Mouse (Mus musculus) heart, adult 2 months (tissue): ENCODE data around the gene Ehd1. TPM values are rescaled to one million over a fixed set of nuclear protein-coding genes. Genes with fewer than 3 reads are reported as not detected.

ENCODE experiments used
- DNase-seq, 2 experiments: peaks; one replicate each; pipeline ENCODE4 v3.0.0; 2021
- H3K27ac ChIP-seq: fragments of 200-600 bp; 2 replicates; pipeline ENCODE4 v1.8.1; 2022
- H3K27me3 ChIP-seq: fragments of 200-500 bp; 2 replicates; pipeline ENCODE4 v1.6.1; 2012; ENCODE audit warnings: mild to moderate bottlenecking, low read length, inconsistent platforms, mixed read lengths; ENCODE audit not compliant: control insufficient read depth, insufficient read depth
- H3K36me3 ChIP-seq: fragments of 200-500 bp; 2 replicates; pipeline ENCODE4 v1.6.1; 2012; ENCODE audit warnings: low read length, inconsistent platforms; ENCODE audit not compliant: control insufficient read depth, insufficient read depth
- H3K4me1 ChIP-seq: fragments of 200-500 bp; 2 replicates; pipeline ENCODE4 v1.6.1; 2011; ENCODE audit warnings: low read length; ENCODE audit not compliant: control insufficient read depth, insufficient read depth
- H3K4me3 ChIP-seq: fragments of 200-600 bp; 2 replicates; pipeline ENCODE4 v1.8.1; 2022
- H3K79me2 ChIP-seq: fragments of 200-500 bp; replicated peaks from 2 replicates; pipeline ENCODE4 v1.6.1; 2012; ENCODE audit warnings: mild to moderate bottlenecking, inconsistent platforms, low read length, moderate library complexity, mixed read lengths; ENCODE audit not compliant: control insufficient read depth, insufficient read depth
- H3K9ac ChIP-seq: fragments of 200-500 bp; 2 replicates; pipeline ENCODE4 v1.6.1; 2012; ENCODE audit warnings: low read depth, mild to moderate bottlenecking, control low read depth, inconsistent platforms, low read length, mixed read lengths
- CTCF ChIP-seq: fragments of 200-600 bp; IDR thresholded peaks from 2 replicates; pipeline ENCODE4 v1.8.1; 2022; ENCODE audit warnings: antibody characterized with exemption, mild to moderate bottlenecking, moderate library complexity
- EP300 ChIP-seq: fragments of 200-500 bp; IDR thresholded peaks from 2 replicates; pipeline ENCODE4 v1.6.1; 2011; ENCODE audit warnings: low read depth, low read length, control low read depth; ENCODE audit not compliant: insufficient read depth
- POLR2A ChIP-seq: fragments of 200-500 bp; IDR thresholded peaks from 2 replicates; pipeline ENCODE4 v1.6.1; 2011; ENCODE audit warnings: mild to moderate bottlenecking, low read depth, low read length, control low read depth; ENCODE audit not compliant: insufficient read depth
- whole genome bisulfite sequencing: fragments of 180-500 bp; shearing (Covaris S2); methylation state at CpG from one replicate; pipeline ENCODE4 v1.1.7; 2018; 5-methylcytosine and 5-hydroxymethylcytosine counted together
- intact Hi-C: fragments of 180-260 bp; cut with DNase I; formaldehyde crosslinking; loops from one replicate; pipeline ENCODE4 v1.15.1; 2025
- polyA plus RNA-seq: library from polyadenylated mRNA; depleted of rRNA; stranded (reverse); fragments of >200 nt; gene quantifications from 2 replicates; pipeline ENCODE4 v1.2.3, GENCODE M21; 2012
- total RNA-seq, 2 experiments: library from RNA; stranded (reverse); gene quantifications; 2 replicates each; pipeline ENCODE4 v1.2.3; 2021

The Ehd1 gene
- total and polyA plus RNA-seq, 3 experiments, result 98.0 to 142 (median 120) TPM

DNA sequence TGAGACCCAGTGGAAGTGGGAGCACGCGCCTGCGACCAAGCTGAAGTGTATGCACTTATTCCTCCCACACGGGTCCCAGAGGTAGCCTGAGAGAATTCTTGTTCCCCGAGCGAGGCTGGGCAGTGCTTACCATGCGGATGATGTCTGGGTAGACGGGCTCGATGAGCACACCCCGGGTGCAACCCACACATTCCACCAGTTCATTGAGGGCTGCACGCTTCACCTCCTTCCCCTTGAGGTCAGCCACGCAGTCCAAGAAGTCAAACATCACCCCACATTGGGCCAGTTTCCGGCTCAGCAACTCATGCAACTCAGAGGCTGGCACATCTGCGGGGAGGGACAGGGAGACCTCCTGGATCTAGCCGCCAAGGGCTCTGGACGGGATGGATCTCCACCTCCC is 42.9 kb upstream of the Ehd1 start:
- no peak overlapping the region for H3K27ac ChIP-seq
- intact Hi-C loops, result no loop called here

DNA sequence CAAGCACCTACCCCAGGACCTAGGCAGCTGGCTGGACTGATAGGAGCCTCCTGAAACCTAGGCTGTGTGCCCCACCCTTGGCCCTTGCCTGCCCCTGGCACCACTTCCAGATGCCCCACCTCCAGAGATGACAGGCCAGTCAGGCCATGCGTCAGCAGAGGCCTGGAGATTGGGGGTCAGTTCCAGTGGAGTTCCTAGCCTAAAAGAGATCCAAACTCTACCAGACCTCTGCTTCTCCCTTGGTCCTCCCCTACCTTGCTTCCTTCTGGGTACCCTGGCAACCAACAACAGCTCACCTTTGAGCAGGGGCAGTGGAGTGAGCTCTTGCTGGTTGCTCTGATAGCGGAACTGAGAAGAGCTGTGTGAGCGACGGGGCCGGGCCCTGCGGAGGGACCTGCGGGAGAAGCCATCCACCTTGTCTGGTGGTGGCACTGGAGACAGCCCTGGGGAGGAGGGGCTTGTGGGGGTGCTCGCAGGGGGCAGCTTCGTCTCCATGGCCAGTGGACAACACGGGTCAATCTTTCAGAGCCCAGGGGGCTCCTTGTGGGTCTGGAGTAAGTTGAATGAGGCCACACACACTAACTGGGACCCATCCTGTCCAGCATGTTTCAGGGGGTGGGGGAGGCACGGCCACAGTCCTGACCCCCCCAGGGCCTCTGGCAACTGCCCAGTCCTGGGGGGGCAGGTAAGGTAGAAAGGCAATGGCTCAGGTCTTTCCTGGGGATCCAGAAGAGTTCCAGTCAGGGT is 42.0 kb upstream of the Ehd1 start:
- Histone ChIP-seq H3K27ac (peak overlapping the region; percentile 99; the same call in 1 of the 2 replicates), H3K27me3 (no peaks in the 10 kb centered on the region), H3K36me3 (no peaks in the 10 kb centered on the region), H3K4me1 (peaks cover 3% of the 10 kb centered on the region), H3K79me2 (no peaks in the 10 kb centered on the region), H3K4me3 (peak overlapping the region; percentile 81), H3K9ac (peak overlapping the region; percentile 89)
- 73% methylated on average over 11 of the region's 11 CpGs for WGBS
- TF ChIP-seq CTCF (no peak), EP300 (no peak), POLR2A (no peak)
- intact Hi-C loops, result no loop called here
- peak; percentile 32 to 45 for DNase-seq

More for the DNA sequence above, 42.9 kb upstream of the Ehd1 start:
- WGBS, result 88% methylated on average over 16 of the region's 16 CpGs
- DNase-seq, result no peak
- Histone ChIP-seq H3K9ac (no peak overlapping the region), H3K27me3 (no peaks in the 10 kb centered on the region), H3K79me2 (no peaks in the 10 kb centered on the region), H3K4me3 (no peak overlapping the region), H3K36me3 (no peaks in the 10 kb centered on the region), H3K4me1 (peaks cover 3% of the 10 kb centered on the region)
- TF ChIP-seq CTCF, result no peak
- TF ChIP-seq EP300, result no peak
- TF ChIP-seq POLR2A, result no peak

DNA sequence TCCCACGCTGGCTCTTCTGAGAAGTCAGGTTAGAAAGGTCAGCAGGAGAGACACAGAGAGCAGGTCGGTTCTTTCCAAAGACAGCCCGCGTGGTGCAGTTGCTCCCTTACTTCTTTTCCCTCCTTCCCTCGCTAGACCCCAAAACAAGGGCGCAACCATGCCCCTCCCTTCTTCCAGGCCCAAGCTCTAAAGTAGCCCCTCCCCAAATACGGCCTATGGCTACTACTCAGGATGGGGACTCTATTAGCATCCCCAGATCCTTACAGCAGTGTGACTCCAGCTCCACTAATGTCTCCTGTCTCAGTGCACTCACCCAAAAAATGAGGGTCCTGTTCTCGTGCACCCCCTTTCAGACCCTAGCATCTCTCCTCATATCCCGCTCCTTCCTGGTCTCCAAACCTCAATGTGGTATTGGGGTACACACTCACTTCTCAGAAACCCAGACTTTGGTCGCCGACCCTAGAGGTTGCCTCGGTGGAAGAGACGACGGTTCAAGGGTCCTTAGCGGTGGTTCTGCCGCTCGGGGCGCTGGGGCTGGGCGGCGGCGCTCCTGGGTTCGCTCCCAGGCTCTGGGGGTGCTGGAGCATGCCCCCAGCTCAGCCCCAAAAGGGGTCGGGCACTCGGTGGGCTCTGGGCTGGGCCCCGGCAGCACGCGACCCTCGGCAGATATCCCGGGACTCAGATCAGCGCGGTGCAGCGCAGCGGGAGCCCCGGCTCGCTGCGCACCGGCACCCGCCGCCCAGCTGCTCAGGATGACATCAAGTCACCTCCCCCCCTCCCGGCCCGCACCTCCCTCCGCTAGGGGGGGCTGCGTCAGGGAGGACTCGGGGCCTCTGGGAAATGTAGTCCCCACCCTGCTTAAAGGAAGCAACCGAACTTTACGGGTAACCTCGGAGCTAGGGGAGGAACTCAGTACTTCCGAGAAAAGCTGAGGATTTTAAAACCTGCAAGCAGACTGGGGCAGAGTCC is 41.2 kb upstream of the Ehd1 start, which contains the start of gene Ppp2r5b:
TSS of gene Ppp2r5b (minus strand) at position 789 of the 969 bp plus-strand sequence.
- Histone ChIP-seq H3K9ac (peak within 1 kb of the TSS; percentile 89), H3K4me3 (peak within 1 kb of the TSS; percentile 81), H3K4me1 (peaks cover 3% of the 10 kb centered on the region), H3K79me2 (no peaks in the 10 kb centered on the region), H3K36me3 (no peaks in the 10 kb centered on the region), H3K27ac (peak within 1 kb of the TSS; percentile 99), H3K27me3 (no peaks in the 10 kb centered on the region)
- 3% methylated on average over 48 of the region's 48 CpGs for WGBS
- DNase-seq, result peak; percentile 94 to 95
- no peak for TF ChIP-seq EP300
- TF ChIP-seq POLR2A, result peak; percentile 53
- peak; percentile 77 for TF ChIP-seq CTCF
- intact Hi-C loops, result loop anchor here (1.0 to 2.0 kb wide), 2 partner anchors 95 to 107 kb away; partner anchors contain the start of genes Arl2, Batf2 and Snx15

DNA sequence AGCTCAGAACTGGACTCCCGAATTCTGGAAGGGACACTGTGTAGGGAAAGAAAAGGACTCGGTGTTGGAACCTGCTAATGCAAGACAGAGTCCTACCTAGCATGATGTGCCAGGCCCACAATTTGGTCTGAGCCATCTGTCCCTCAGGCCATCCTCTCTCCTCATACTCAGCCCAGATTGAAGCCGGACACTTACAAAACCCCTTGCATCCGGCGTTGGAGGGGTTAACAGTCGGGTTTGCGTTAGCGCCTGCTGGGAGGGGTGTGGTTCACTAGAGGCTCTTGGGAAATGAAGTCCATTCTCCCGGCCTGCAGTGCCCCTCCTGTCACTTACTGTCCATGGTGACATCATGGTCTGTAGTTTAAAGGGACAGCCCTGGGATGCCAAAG is 40.5 kb upstream of the Ehd1 start:
- TF ChIP-seq CTCF (no peak), POLR2A (peak; percentile 48; the same call in 1 of the 2 replicates), EP300 (peak; percentile 77; the same call in 1 of the 2 replicates)
- no peaks in the 10 kb centered on the region for H3K79me2 ChIP-seq
- H3K4me3 ChIP-seq, result peak overlapping the region; percentile 81
- H3K9ac ChIP-seq, result peak overlapping the region; percentile 79
- peak overlapping the region; percentile 99 for H3K27ac ChIP-seq
- H3K27me3 ChIP-seq, result no peaks in the 10 kb centered on the region
- H3K36me3 ChIP-seq, result no peaks in the 10 kb centered on the region
- under 1% methylated on average over 9 of the region's 9 CpGs for WGBS
- DNase-seq, result peak; percentile 88 to 91
- intact Hi-C loops, result loop anchor here (1.0 to 2.0 kb wide), 2 partner anchors 95 to 108 kb away; partner anchors contain the start of genes Arl2, Batf2 and Snx15
- peaks cover 3% of the 10 kb centered on the region for H3K4me1 ChIP-seq

DNA sequence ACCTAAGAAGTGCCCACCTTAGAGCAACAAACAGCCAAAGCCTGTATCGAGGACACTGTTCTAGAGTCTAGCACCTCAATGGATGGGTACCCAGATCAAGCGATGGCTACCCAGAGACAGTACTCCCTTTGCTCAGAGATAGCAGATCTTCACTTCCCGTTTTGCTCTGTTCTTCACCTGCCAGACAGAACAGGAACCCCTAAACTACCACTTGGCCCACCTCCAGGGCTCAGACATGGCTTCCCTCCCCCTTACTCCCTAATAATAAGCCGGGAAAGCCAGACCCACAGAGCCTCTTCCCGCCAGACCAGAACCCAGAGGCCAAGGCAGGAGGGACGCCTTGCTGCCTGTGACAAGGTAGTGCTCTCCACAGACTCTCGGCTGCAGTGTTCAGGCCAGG is 39.7 kb upstream of the Ehd1 start:
- no peak for TF ChIP-seq EP300
- TF ChIP-seq CTCF, result no peak
- no peak for TF ChIP-seq POLR2A
- intact Hi-C loops, result loop anchor here (1.0 to 2.0 kb wide), 2 partner anchors 96 to 109 kb away; partner anchors contain the start of genes Arl2, Batf2 and Snx15
- no peak overlapping the region for H3K4me3 ChIP-seq
- no peak overlapping the region for H3K27ac ChIP-seq
- H3K27me3 ChIP-seq, result no peaks in the 10 kb centered on the region
- DNase-seq, result peak in 1 of 2 experiments; percentile 23
- no peaks in the 10 kb centered on the region for H3K36me3 ChIP-seq
- H3K4me1 ChIP-seq, result peaks cover 3% of the 10 kb centered on the region
- WGBS, result 73% methylated on average over 7 of the region's 7 CpGs
- no peaks in the 10 kb centered on the region for H3K79me2 ChIP-seq
- no peak overlapping the region for H3K9ac ChIP-seq
